Mouse (Mus musculus): ENCODE results near the gene Map3k5.

- TF ChIP-seq POLR2A (IDR thresholded peaks at IDR 0.05; ENCODE audit: control insufficient read depth, low read depth, low read length) (no peak), CTCF (IDR thresholded peaks at IDR 0.05; ENCODE audit: control insufficient read depth, insufficient read depth, insufficient replicate concordance, low read depth, low read length) (no peak)
Observed at GRCm38 (mm10) chr10:20010018-20010417, 75.7 kb downstream of the Map3k5 start.

Data from testis, adult 2 months (tissue).